Mouse (Mus musculus): ENCODE measurements around the gene Hectd4. TPM values are rescaled to one million over a fixed set of nuclear protein-coding genes. Genes with fewer than 3 reads are reported as not detected.
"Not testable (repeated sequence)": the region's sequence is repeated elsewhere in the genome, so short reads cannot be mapped to it uniquely, and the experiment has no call there.

The Hectd4 gene
- total RNA-seq, 1 experiment from 2014 or later: 34.1 TPM

DNA sequence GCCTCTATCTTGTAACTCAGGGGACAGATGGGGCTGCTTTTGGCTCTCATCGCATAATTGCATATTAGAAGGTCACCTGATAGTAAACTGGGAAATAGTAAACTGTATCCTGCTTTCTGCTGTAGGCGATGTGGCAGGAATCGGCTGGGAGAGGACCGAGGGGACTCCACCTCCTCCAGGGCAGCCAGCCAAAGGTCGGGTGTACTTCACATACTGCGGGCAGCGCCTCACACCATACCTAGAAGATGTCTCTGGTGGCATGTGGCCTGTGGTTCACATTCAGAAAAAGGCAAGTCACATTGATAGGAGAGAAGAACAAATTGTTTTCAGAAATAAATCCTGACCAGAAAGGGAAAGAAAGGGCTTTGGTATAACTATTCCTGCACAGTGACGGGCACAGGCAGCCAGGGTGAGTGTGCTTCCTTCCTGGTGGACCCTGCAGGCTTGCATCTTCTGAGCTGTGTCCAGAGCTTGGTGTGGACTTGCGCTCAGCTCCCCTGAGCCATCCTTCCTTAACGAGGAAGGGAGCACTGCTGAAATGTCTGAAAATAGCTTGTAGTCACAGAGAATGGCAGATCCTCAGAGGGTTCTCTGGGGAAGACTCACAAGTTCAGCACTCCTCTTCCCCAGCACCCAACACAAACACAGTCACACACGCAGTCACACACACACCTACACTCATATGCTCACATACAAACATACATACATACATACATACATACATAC lies 109.5 kb downstream of the Hectd4 start:
- ATAC-seq (replicated peaks; ENCODE audit: insufficient number of reproducible peaks, low FRiP score, low TSS enrichment, poor library complexity, severe bottlenecking): 0 out of 2 replicates have a peak, but pooled peaks have one; percentile 20

DNA sequence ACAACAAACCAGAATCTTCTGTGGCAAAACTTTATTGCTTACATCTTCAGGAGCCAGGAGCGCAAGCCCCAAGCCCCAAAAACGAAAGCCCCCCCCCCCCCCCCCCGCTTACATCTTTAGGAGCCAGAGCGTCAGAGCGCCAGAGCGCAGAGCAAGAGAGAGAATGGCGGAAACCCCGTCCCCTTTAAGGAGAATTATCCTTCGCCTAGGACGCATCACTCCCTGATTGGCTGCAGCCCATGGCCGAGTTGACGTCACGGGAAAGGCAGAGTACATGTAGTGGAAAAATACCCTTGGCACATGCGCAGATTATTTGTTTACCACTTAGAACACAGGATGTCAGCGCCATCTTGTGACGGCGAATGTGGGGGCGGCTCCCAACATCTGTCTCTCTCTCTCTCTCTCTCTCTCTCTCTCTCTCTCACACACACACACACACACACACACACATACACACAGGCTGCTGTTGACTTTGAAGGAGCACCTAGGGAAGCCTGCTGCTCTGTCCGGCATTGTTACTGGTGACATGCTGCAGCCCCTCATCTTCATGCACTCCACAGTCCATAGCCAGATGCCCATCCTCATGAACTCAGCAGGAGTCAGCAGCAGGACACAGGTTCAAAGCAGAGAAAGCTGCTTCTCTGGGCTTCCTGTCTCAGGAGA lies 110.3 kb downstream of the Hectd4 start:
- ATAC-seq (replicated peaks; ENCODE audit: insufficient number of reproducible peaks, low FRiP score, low TSS enrichment, poor library complexity, severe bottlenecking): not testable (repeated sequence)

DNA sequence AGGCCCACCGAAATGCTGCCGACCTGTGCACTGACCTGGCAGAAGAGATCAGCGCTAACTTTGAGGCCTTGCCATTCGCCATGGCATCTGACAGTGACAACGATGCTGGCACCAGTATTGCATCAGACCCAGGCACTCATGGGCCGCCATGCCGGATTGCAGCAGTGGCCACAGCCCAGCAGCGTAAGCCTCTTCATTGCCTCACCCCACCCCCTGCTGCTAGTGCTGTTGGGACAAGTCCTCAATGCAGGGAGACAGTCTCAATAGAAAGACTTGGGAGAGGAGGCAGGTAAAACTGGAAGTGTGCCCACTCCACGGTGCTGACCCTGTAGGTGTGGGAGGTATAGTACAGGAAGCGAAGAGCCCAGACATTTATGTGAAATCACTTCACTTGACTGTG lies 111.7 kb downstream of the Hectd4 start:
- no peak for ATAC-seq (replicated peaks; ENCODE audit: insufficient number of reproducible peaks, low FRiP score, low TSS enrichment, poor library complexity, severe bottlenecking)

DNA sequence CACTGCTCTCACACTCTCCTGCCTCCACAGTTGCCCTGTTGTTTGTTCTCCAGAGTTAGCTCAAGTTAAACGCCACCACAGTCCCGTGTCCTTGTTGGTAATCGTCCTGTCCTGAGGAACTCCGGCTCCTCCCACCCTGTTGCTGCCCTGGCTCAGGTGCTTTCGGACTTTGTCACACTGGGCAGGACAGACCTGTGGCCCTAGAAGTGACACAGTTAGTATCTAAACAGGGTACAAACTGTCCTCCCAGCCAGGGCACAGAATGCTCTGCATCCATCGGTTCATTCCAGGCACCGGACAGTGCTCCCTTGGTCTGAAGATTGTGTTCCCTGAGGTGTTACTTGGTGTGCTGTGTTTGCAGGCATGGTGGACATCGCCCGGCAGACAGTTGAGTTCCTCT lies 114.0 kb downstream of the Hectd4 start:
- ATAC-seq (replicated peaks; ENCODE audit: insufficient number of reproducible peaks, low FRiP score, low TSS enrichment, poor library complexity, severe bottlenecking): no peak

DNA sequence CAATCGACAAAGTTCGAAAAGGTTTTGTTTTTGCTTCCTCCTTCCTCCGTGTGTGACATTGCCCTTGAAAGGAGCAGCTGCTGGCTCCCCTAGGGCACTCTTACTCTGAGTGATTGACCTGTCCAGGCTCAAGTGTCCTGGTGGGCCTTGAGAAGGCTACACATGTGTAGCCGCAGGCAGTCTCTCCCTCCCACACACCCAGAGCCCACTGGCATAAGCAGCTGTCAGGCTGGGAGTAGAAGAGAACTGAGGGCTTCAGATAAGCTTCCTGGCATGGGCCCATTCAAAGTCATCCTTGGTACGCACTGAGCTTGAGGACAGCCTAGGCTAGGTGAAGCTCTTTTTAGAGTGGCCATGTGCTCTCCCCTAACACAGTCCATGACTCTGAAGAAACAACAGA lies 114.4 kb downstream of the Hectd4 start:
- no peak for ATAC-seq (replicated peaks; ENCODE audit: insufficient number of reproducible peaks, low FRiP score, low TSS enrichment, poor library complexity, severe bottlenecking)

DNA sequence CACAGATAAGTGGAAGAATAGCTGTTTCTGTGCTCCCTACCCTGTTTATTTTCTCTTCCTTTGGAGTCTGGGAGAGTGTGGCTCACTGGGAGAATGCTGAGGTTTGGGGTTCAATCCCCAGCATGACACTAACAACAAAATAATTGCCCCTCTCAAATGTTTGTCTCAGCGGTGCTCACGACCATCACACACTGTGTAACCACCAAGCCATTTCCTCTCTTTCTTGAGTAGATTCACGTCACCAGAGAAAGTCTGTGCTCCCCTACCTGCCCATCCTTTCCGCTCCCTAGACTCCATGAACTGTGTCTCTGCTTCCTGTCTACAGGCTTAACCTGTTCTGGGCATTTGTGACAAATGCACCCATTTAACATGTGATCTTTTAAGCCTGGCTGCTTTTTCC lies 115.4 kb downstream of the Hectd4 start:
- ATAC-seq (replicated peaks; ENCODE audit: insufficient number of reproducible peaks, low FRiP score, low TSS enrichment, poor library complexity, severe bottlenecking): no peak

DNA sequence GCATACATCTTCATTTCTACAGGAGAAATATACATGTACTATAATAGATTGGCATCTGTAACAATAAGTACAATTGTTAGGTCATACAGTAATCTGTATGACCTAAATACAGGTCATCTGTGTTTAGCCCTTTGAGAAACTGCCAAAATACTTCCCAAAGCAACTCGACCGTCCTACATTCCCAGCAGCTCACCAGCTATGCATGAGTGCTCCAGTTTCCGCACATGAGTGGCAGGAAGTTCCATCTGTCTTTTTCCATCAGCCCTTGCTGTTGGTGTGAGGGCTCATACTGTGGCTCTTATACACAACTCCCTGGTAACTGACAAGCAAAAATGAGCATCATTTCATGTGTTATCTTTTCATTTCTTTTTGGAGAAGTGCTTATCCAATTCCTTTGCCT lies 116.0 kb downstream of the Hectd4 start:
- ATAC-seq (replicated peaks; ENCODE audit: insufficient number of reproducible peaks, low FRiP score, low TSS enrichment, poor library complexity, severe bottlenecking): no peak

DNA sequence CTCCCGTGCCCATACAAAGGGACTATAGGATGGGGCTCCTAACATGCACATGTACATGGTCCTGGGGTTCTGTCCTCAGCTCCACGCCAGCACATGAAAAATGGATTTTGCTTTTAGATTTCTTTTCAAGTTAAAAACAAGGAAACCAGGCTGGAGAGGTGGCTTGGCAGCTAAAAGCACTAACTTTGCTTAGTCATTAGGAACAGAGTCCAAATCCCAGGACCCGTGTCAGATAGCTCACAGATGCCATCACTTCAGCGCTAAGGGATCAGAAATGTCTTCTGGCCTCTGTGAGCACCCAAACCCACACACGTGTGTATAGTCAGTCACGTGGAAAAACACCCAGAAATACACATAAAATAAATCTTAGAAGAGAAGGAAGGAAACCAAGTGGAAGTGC lies 116.8 kb downstream of the Hectd4 start:
- ATAC-seq (replicated peaks; ENCODE audit: insufficient number of reproducible peaks, low FRiP score, low TSS enrichment, poor library complexity, severe bottlenecking): no peak

DNA sequence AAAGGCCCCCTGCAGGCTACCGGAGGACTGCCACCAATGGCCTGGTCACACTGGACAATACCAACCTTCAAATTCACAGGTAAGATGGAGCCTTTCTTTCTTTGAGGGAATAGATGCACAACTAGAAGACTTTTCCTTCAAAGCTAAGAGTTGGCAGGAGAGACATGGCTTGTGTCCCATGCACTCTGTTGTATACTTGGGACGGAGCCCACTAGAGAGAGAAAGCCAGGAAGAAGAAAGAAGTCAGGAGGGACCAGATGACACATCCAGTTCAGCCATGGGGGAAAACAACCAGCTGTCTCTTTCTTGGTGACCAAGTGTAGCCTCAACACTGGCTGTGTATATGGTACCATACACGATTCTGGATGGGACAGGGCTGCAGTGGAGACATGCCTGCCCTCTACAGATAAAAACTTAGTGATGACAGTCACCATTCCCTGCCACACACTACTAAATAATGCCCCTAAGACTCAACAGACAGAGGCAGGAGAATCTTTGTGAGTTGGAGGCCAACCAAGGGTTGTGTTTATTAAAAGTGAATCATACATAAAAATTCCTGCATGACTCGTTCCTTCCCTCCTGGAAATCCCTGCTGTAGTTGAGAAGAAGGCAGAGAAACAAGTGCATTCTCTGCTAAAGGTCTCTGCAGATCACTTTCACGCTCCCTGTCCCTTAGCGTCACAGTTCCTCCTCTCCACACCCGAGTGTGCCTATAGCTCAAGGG lies 119.7 kb downstream of the Hectd4 start:
- no peak for ATAC-seq (replicated peaks; ENCODE audit: insufficient number of reproducible peaks, low FRiP score, low TSS enrichment, poor library complexity, severe bottlenecking)

DNA sequence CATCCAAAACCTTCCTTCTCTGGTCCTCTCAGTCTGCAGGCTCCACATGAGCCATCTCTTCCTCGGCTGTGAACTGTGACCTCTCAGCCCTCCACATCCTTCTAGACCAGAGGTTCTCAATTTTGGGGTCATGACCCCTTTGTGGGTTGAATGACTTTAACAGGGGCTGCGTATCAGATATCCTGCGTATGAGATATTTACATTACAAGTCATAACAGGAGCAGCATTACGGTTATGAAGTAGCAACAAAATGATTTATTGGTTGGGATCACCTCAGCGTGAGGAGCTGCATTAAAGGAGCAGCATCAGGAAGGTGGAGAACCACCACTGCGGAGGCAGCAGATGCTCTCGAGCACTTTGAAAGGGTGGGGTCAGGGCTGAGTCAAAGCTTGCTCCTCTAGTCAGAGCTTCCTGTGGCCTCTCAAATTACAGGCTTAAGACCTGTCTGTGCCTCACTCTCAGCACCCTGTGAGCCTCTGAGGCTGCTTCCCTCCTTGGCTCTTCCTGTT lies 121.0 kb downstream of the Hectd4 start:
- peak; percentile 60 for ATAC-seq (replicated peaks; ENCODE audit: insufficient number of reproducible peaks, low FRiP score, low TSS enrichment, poor library complexity, severe bottlenecking)

DNA sequence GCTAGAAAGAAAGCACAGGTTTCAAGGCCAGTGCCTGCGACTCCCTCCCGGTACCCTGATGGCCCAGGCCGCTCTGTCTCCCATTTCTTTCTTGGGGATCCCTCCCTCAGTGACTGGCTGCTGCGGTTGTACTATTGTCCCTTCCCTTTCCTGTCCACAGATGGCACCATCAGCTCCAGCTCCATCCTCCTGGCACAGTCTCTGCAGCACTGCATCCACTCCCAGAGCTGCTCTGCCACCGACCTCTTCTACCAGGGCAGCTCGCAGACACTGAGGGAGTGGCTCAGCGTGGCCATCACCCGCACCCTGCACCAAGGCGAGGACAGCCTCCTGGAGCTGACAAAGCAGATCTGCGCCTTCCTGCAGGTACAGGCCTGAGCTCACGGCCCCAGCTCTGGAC lies 122.5 kb downstream of the Hectd4 start:
- ATAC-seq (replicated peaks; ENCODE audit: insufficient number of reproducible peaks, low FRiP score, low TSS enrichment, poor library complexity, severe bottlenecking): no peak

DNA sequence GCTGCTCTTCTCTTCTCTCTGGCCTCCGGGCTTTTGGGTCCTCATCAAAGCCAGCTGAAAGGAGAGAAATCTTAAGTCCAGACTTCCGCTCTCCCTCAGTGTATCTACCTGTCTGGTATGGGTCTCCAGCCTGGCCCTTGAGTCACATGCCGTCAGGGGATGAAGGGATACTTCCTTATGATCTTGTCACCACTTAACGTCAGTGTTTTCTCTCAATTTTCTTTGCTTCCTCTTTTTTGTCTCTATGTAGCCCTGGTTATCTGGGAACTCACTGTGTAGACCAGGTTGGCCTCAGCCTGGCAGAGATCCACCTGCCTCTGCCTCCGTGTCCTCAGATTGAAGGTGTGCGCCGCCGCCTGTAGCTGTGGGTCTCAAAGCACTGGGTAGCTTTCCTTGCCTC lies 124.0 kb downstream of the Hectd4 start:
- no peak for ATAC-seq (replicated peaks; ENCODE audit: insufficient number of reproducible peaks, low FRiP score, low TSS enrichment, poor library complexity, severe bottlenecking)

DNA sequence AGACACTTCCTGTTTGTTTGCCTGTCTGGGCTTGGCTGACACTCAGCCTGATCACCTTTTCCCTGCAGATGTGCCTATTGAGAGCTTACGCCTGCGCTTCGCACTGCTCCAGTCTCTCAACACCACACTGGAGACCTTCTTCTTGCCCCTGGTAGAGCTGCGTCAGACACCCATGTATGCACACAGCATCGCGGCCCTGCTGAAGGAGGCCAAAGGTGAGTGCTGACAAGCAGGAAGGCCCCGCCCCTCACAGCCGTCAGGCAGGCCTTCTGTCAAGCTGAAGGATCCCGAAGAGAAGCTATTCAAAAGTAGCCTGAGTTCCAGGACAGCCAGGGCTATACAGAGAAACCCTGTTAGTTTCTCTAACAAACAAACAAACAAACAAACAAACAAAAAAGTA lies 139.2 kb downstream of the Hectd4 start:
- no peak for ATAC-seq (replicated peaks; ENCODE audit: insufficient number of reproducible peaks, low FRiP score, low TSS enrichment, poor library complexity, severe bottlenecking)

DNA sequence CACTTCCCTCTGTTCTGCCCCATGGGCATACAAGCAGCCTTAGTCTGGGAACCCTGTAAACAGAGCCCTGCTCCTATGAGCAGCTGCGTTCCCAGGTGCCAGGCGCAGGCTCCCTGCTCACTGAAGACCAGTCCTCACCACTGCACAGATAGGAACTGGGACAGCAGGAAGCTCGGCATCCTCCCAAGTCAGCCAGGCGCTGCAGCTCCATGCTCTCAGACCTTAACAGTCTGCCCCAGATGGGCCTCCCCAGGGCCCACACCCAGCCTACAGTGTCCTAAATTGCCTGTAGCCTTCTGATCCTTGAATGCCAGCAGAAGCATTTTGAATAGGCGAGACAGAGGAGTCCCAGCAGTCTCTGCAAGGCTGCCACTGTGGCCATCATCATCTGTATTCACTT lies 141.7 kb downstream of the Hectd4 start:
- ATAC-seq (replicated peaks; ENCODE audit: insufficient number of reproducible peaks, low FRiP score, low TSS enrichment, poor library complexity, severe bottlenecking): no peak

DNA sequence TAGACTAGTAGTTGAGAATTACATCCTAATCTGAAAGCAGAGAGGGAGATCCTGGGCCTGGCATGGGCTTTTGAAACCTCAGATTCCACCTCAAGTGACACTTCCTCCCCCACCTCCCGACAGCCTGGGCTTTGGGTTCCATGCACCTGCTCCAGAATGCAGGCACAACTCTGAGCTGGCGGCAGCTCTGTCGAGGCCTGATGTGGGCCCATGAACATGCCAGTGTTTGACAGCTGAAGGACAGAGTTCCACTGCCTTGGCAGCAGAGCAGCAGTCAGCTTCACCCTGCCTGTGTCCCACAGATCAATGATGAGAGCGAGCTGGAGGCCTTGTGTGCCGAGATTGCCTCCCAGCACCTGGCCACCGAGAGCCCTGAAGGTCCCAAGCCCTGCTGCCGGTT lies 143.4 kb downstream of the Hectd4 start:
- no peak for ATAC-seq (replicated peaks; ENCODE audit: insufficient number of reproducible peaks, low FRiP score, low TSS enrichment, poor library complexity, severe bottlenecking)

DNA sequence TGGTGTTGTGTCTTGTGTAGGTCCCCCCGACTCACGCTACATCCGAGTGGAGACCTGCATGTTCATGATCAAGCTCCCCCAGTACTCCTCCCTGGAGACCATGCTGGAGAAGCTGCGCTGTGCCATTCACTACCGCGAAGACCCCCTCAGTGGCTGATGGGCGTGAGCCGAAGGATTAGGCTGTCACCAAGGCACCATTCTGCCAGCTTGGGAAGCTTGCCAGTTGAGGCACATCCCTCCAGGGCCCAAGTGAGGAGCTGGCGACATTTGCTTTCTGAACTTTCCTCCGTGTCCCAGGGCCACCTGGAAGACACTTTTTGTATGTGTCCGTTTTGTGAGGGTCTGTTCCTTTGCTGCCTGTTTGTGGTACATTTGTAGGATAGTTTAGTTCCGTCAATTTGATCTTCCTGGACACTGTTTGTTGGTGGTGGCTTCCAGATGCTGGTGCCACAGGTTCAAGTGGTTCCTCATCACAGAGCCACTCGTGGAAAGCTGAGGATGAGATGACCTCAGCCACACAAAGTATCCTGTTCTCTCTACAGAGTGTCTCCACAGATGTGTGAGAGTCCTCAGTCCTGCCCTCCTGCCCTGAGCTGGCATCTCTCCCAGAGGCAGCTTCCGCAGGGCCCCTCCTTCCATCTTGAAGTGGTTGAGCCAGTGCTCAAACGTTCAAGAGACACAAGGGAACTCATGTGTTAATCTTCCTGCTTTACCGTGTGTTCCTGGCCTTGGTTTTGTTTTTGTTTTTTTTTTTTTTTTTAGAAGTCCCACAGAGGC lies 146.6 kb downstream of the Hectd4 start:
- no peak for ATAC-seq (replicated peaks; ENCODE audit: insufficient number of reproducible peaks, low FRiP score, low TSS enrichment, poor library complexity, severe bottlenecking)

DNA sequence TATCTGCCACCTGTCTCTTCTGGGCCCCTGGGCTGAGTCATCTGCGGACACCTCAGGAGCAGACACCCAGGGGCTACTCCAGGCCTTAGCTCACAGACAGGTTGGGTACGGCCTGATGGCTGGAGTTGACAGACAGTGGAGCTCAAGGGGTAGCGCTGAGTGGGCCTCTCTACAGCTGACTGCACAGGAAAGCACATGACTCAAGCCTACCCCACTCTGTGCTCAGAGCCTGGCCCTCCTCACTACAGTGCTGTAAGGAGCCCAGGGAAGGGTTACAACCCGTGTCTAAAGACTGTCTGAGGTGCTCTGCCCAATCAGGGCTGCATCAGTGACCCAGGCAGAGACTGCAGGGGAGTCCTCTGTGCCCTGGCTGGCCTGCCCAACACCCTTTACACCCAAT lies 147.2 kb downstream of the Hectd4 start:
- no peak for ATAC-seq (replicated peaks; ENCODE audit: insufficient number of reproducible peaks, low FRiP score, low TSS enrichment, poor library complexity, severe bottlenecking)

DNA sequence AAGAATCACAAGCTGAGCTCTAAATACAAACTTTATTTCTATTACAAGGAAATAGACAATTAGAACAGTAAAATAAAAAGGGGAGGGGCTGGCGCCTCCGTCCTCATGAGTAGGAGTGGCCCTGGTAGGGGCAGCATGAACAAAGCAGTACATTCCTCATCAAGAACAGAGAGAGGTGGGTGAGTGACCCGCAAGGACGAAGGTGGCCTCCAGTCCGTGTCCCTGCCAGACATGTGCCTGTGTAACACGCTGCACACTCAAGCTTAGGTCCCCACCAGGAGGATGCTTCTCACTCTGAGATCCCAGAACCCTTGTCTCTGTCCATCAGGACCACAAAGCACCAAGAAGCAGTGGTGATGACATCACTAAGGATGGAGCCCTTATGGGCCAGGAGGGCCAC lies 151.7 kb downstream of the Hectd4 start:
- no peak for ATAC-seq (replicated peaks; ENCODE audit: insufficient number of reproducible peaks, low FRiP score, low TSS enrichment, poor library complexity, severe bottlenecking)

DNA sequence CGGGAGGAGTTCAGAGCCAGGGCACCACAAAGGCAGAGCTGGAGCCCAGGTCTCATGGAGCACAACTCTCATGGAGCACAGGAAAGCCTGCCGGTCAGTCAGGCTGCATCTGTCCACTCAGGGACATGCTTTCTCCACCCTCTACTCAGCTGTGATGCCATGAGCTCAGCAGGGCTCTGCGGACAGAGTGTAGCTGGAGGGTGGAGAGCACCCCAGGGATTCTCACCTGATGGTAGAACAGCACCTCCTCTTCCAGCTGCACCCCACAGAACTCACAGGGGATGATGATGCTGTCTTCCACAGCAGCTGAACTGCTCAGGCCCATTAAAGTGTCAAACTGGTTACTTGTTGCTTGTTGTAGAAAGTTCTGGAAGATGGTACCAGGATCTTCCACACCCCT lies 154.8 kb downstream of the Hectd4 start:
- no peak for ATAC-seq (replicated peaks; ENCODE audit: insufficient number of reproducible peaks, low FRiP score, low TSS enrichment, poor library complexity, severe bottlenecking)
